Mouse (Mus musculus) forebrain, embryonic 14.5 days (tissue): ENCODE measurements around the gene Iba57. TPM values are rescaled to one million over a fixed set of nuclear protein-coding genes. Genes with fewer than 3 reads are reported as not detected.

ENCODE experiments used
- ATAC-seq: fragments of 200-750 bp; cut with Nextera tagmentation; 2 replicates; pipeline ENCODE4 v1.8.0; 2017; ENCODE audit warnings: mild to moderate bottlenecking, moderate library complexity
- DNase-seq: peaks from one replicate; pipeline ENCODE4 v3.0.0-alpha.2; 2015; ENCODE audit warnings: low spot score
- H3K27ac ChIP-seq: fragments of 300-500 bp; sonication (generic); 2 replicates; pipeline ENCODE4 v1.5.1; 2014; ENCODE audit warnings: low read depth, mild to moderate bottlenecking, control low read depth, low read length, moderate library complexity
- H3K27me3 ChIP-seq: fragments of 300-500 bp; sonication (generic); replicated peaks from 2 replicates; pipeline ENCODE4 v1.6.1; 2014; ENCODE audit warnings: low read length, control low read depth, mixed read lengths; ENCODE audit not compliant: control insufficient read depth, insufficient read depth
- H3K36me3 ChIP-seq: fragments of 300-500 bp; sonication (generic); 2 replicates; pipeline ENCODE4 v1.6.1; 2014; ENCODE audit warnings: low read length, control low read depth; ENCODE audit not compliant: control insufficient read depth, insufficient read depth
- H3K4me1 ChIP-seq: fragments of 300-500 bp; sonication (generic); 2 replicates; pipeline ENCODE4 v1.6.1; 2014; ENCODE audit warnings: antibody characterized with exemption, low read length, control low read depth; ENCODE audit not compliant: control insufficient read depth, insufficient read depth
- H3K4me2 ChIP-seq: fragments of 300-500 bp; sonication (generic); 2 replicates; pipeline ENCODE4 v1.6.1; 2014; ENCODE audit warnings: mild to moderate bottlenecking, control low read depth, low read length
- H3K4me3 ChIP-seq: fragments of 300-500 bp; sonication (generic); 2 replicates; pipeline ENCODE4 v1.5.1; 2014; ENCODE audit warnings: low read depth, low read length, control low read depth
- H3K9ac ChIP-seq: fragments of 300-500 bp; sonication (generic); 2 replicates; pipeline ENCODE4 v1.6.1; 2014; ENCODE audit warnings: mild to moderate bottlenecking, low read length, control low read depth, moderate library complexity
- H3K9me3 ChIP-seq: fragments of 300-500 bp; sonication (generic); replicated peaks from 2 replicates; pipeline ENCODE4 v1.6.1; 2016; ENCODE audit warnings: low read length, control low read depth, mixed read lengths; ENCODE audit not compliant: control insufficient read depth
- WGBS: fragments of 180-500 bp; shearing (Covaris S2); extraction: QIAGEN DNeasy Blood & Tissue Kit; methylation state at CpG from one replicate; pipeline ENCODE4 v1.1.7; 2014; 5-methylcytosine and 5-hydroxymethylcytosine counted together
- polyA plus RNA-seq: library from polyadenylated mRNA; unstranded; fragments of >200 nt; fragmentation: Nextera tagmentation; extraction: Ambion mirVana; gene quantifications from 2 replicates; pipeline ENCODE4 v1.2.1, GENCODE M21; 2014

The Iba57 gene
- polyA plus RNA-seq, 1 experiment from 2014 or later, result 3.3 TPM

GRCm38 (mm10) chr11:59202081-59202995 is 38.8 kb upstream of the Iba57 start, which contains the start of gene Mrpl55:
Gene Mrpl55 (plus strand): TSS chr11:59202486.
- DNase-seq (peak; percentile 97), ATAC-seq (peak; percentile 95)
- no peaks in the 10 kb centered on the region for H3K9me3 ChIP-seq
- peak within 1 kb of the TSS; percentile 76 for H3K9ac ChIP-seq
- H3K36me3 ChIP-seq, result peaks cover 27% of the 10 kb centered on the region
- no peaks in the 10 kb centered on the region for H3K27me3 ChIP-seq
- H3K4me1 ChIP-seq, result peaks cover 11% of the 10 kb centered on the region
- peak within 1 kb of the TSS; percentile 80 for H3K4me2 ChIP-seq
- peak within 1 kb of the TSS; percentile 87 for H3K4me3 ChIP-seq
- 0 out of 2 replicates have a peak within 1 kb of the TSS, but pooled peaks have one; percentile 35 for H3K27ac ChIP-seq
- under 1% methylated on average over 63 of the region's 63 CpGs for WGBS

GRCm38 (mm10) chr11:59201216-59202002 is 37.9 kb upstream of the Iba57 start:
- no peak for DNase-seq
- peak overlapping the region; percentile 76 for H3K9ac ChIP-seq
- WGBS, result 37% methylated on average over 16 of the region's 16 CpGs
- H3K4me1 ChIP-seq, result peaks cover 11% of the 10 kb centered on the region
- H3K27ac ChIP-seq, result no peak overlapping the region
- peak overlapping the region; percentile 87 for H3K4me3 ChIP-seq
- ATAC-seq, result peak; percentile 13
- peaks cover 23% of the 10 kb centered on the region for H3K36me3 ChIP-seq
- H3K9me3 ChIP-seq, result no peaks in the 10 kb centered on the region
- no peaks in the 10 kb centered on the region for H3K27me3 ChIP-seq
- peak overlapping the region; percentile 80 for H3K4me2 ChIP-seq

GRCm38 (mm10) chr11:59196230-59196629 is 32.7 kb upstream of the Iba57 start:
- no peak overlapping the region for H3K9ac ChIP-seq
- no peak overlapping the region for H3K4me2 ChIP-seq
- H3K27ac ChIP-seq, result no peak overlapping the region
- no peak for DNase-seq
- no peaks in the 10 kb centered on the region for H3K36me3 ChIP-seq
- H3K4me3 ChIP-seq, result no peak overlapping the region
- ATAC-seq, result no peak
- H3K4me1 ChIP-seq, result peaks cover 2% of the 10 kb centered on the region; the same call in 1 of the 2 replicates
- H3K9me3 ChIP-seq, result no peaks in the 10 kb centered on the region
- no peaks in the 10 kb centered on the region for H3K27me3 ChIP-seq

- no peaks in the 10 kb centered on the region for H3K9me3 ChIP-seq
- peak within 1 kb of the TSS; percentile 61 for H3K4me3 ChIP-seq
- 0 out of 2 replicates have a peak, but pooled peaks cover 2% of the 10 kb centered on the region for H3K4me1 ChIP-seq
- peak; percentile 22 for ATAC-seq
- DNase-seq, result no peak
- H3K9ac ChIP-seq, result peak within 1 kb of the TSS; percentile 82
- H3K36me3 ChIP-seq, result no peaks in the 10 kb centered on the region
- H3K27me3 ChIP-seq, result no peaks in the 10 kb centered on the region
- peak within 1 kb of the TSS; percentile 86 for H3K27ac ChIP-seq
- WGBS, result 6% methylated on average over 16 of the region's 16 CpGs
- H3K4me2 ChIP-seq, result peak within 1 kb of the TSS; percentile 76
Measured at GRCm38 (mm10) chr11:59192059-59192386, 28.5 kb upstream of the Iba57 start, which contains the start of gene Guk1. Gene Guk1 (minus strand): TSS chr11:59192212.

- H3K4me1 ChIP-seq, result 0 out of 2 replicates have a peak, but pooled peaks cover 2% of the 10 kb centered on the region
- no peaks in the 10 kb centered on the region for H3K27me3 ChIP-seq
- peak overlapping the region; percentile 86 for H3K27ac ChIP-seq
- peak overlapping the region; percentile 61 for H3K4me3 ChIP-seq
- peak; percentile 92 for DNase-seq
- peak overlapping the region; percentile 76 for H3K4me2 ChIP-seq
- under 1% methylated on average over 55 of the region's 59 CpGs for WGBS
- H3K9ac ChIP-seq, result peak overlapping the region; percentile 82
- H3K9me3 ChIP-seq, result no peaks in the 10 kb centered on the region
- peak; percentile 97 for ATAC-seq
- H3K36me3 ChIP-seq, result peaks cover 4% of the 10 kb centered on the region; the same call in 1 of the 2 replicates
Measured at GRCm38 (mm10) chr11:59191231-59192058, 27.9 kb upstream of the Iba57 start.

GRCm38 (mm10) chr11:59187706-59188105 is 24.2 kb upstream of the Iba57 start:
- no peak for DNase-seq
- ATAC-seq, result no peak
- H3K36me3 ChIP-seq, result peaks cover 34% of the 10 kb centered on the region
- H3K4me1 ChIP-seq, result 0 out of 2 replicates have a peak, but pooled peaks cover 2% of the 10 kb centered on the region
- WGBS, result 83% methylated on average over 6 of the region's 6 CpGs
- H3K4me3 ChIP-seq, result no peak overlapping the region
- no peak overlapping the region for H3K27ac ChIP-seq
- H3K9me3 ChIP-seq, result no peaks in the 10 kb centered on the region
- H3K9ac ChIP-seq, result no peak overlapping the region
- H3K27me3 ChIP-seq, result no peaks in the 10 kb centered on the region
- H3K4me2 ChIP-seq, result no peak overlapping the region

- 90% methylated on average over 5 of the region's 5 CpGs for WGBS
- no peaks in the 10 kb centered on the region for H3K27me3 ChIP-seq
- H3K36me3 ChIP-seq, result peaks cover 39% of the 10 kb centered on the region
- no peaks in the 10 kb centered on the region for H3K4me1 ChIP-seq
- no peak overlapping the region for H3K27ac ChIP-seq
- no peak overlapping the region for H3K4me2 ChIP-seq
- H3K9me3 ChIP-seq, result no peaks in the 10 kb centered on the region
- DNase-seq (no peak), ATAC-seq (no peak)
- H3K9ac ChIP-seq, result no peak overlapping the region
- no peak overlapping the region for H3K4me3 ChIP-seq
Measured at GRCm38 (mm10) chr11:59185490-59185889, 22.0 kb upstream of the Iba57 start.

- no peak overlapping the region for H3K27ac ChIP-seq
- WGBS, result 49% methylated on average over 3 of the region's 3 CpGs
- DNase-seq (peak; percentile 58), ATAC-seq (peak; percentile 61; the same call in 1 of the 2 replicates)
- no peak overlapping the region for H3K9ac ChIP-seq
- H3K27me3 ChIP-seq, result peaks cover 5% of the 10 kb centered on the region; the same call in 1 of the 2 replicates
- H3K4me3 ChIP-seq, result no peak overlapping the region
- no peak overlapping the region for H3K4me2 ChIP-seq
- no peaks in the 10 kb centered on the region for H3K4me1 ChIP-seq
- no peaks in the 10 kb centered on the region for H3K9me3 ChIP-seq
- H3K36me3 ChIP-seq, result peaks cover 39% of the 10 kb centered on the region
Measured at GRCm38 (mm10) chr11:59183821-59184220, 20.3 kb upstream of the Iba57 start.
